Mouse (Mus musculus) liver, adult 2 months (tissue): ENCODE measurements around the gene Fermt2.

Source experiments
- CTCF ChIP-seq: fragments of 200-500 bp; IDR thresholded peaks from 2 replicates; pipeline ENCODE4 v1.5.1; 2011; ENCODE audit warnings: low read depth, low read length, control low read depth
- POLR2A ChIP-seq: fragments of 200-500 bp; IDR thresholded peaks from 2 replicates; pipeline ENCODE4 v1.6.1; 2011; ENCODE audit warnings: low read length, control low read depth; ENCODE audit not compliant: insufficient read depth; ENCODE audit errors: extremely low read depth

- TF ChIP-seq POLR2A (no peak), CTCF (no peak)
Measured at GRCm38 (mm10) chr14:45452148-45452547, 77.8 kb downstream of the Fermt2 start.
